Mouse (Mus musculus) frontal cortex, adult (tissue): ENCODE measurements around the gene Mylk4.
A peak's percentile ranks its signal among the peaks of the same experiment; 100 is the strongest.

Source experiments
- ATAC-seq: cut with Nextera tagmentation; 2 replicates; pipeline ENCODE4 v1.9.2; 2017; ENCODE audit warnings: mild to moderate bottlenecking, moderate library complexity, mixed read lengths; ENCODE audit not compliant: low TSS enrichment

The Mylk4 gene

GRCm38 (mm10) chr13:32797085-32797484 is 13.3 kb upstream of the Mylk4 start:
- ATAC-seq, result no peak

GRCm38 (mm10) chr13:32795166-32795565 is 11.4 kb upstream of the Mylk4 start:
- no peak for ATAC-seq

GRCm38 (mm10) chr13:32794619-32795018 is 10.9 kb upstream of the Mylk4 start:
- ATAC-seq, result no peak

DNA sequence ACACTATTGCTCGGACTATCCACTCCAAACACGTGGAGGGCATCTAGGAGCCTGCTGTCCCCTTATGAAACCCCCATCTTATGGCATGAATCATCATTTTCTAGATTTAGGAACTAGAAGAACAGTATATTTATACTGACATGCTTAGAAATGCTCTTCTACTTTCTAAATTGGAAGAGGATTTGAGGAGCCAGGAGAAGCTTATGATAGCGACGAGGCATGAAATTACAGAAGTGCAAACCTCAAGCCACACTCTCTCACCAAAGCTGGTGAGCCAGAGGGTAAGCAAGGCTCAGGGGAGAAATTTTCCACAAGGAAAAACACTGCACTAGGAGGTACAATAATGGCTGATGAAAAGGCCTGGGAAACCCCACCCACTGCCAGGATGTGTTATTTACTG is 6.0 kb upstream of the Mylk4 start:
- ATAC-seq, result peak; percentile 74

DNA sequence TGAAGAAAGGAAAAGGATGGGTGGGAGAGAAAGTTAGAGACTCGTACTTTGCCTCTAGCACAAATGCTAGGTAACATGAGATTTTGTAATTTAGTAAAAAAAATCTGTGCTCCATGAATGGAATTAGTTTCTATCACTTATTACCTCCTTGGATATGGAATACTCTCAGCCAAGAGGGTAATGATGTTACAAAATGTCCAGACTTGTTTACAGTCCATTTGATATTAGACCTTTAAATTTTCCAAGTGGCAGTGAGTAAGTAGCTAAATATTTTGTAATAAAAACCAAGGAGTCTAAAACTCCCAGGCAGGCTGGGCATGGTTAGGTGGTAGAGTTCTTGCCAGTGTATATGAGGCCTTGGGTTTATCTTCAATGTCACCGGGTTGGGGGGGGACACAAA is 3.8 kb upstream of the Mylk4 start:
- ATAC-seq, result no peak

DNA sequence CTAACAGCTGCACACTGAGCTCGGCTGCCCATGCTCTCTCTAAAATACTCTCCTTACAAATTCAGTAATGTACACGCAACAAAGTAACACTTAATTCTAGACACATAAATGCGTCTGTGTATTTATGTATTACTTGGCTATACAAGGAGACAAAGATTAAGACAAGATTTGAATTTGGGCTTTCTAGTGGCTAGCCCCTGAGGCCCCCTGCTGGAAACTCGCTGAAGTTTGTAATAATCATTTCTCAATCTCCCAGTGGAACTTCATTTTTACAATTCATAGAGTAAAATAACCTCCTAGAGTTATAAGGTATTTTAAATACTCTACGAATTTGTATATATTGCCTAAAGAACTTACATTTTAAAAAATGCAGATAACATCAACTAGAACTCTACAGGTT is 699 bp downstream of the Mylk4 start:
- no peak for ATAC-seq

- no peak for ATAC-seq
These were observed 4.9 kb downstream of the Mylk4 start for GRCm38 (mm10) chr13:32778861-32779260.

DNA sequence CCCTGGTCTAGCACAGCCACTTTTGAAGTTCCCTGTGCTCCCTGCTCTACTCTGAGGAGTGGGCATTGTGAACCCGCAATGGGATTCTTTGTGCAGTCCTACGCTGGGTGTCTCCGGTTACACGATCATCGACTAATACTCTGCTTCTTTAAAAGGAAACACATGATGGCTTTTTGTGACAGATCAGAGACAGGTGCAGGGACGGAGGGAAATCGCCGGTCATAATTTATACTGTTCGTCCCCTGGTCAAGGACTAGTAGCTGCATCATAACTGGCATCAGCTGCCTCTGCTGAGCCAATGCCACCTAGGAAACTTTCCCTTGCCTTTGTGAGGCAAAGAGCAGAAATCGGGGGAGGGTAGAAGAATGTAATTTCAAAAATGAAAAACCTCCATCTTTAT is 7.4 kb downstream of the Mylk4 start:
- no peak for ATAC-seq

- ATAC-seq, result peak; percentile 53
These were observed 7.9 kb downstream of the Mylk4 start for GRCm38 (mm10) chr13:32775889-32776288.

- ATAC-seq, result no peak
These were observed 13.8 kb downstream of the Mylk4 start for GRCm38 (mm10) chr13:32769960-32770359.

GRCm38 (mm10) chr13:32768104-32768503 is 15.7 kb downstream of the Mylk4 start:
- peak; percentile 89 for ATAC-seq

DNA sequence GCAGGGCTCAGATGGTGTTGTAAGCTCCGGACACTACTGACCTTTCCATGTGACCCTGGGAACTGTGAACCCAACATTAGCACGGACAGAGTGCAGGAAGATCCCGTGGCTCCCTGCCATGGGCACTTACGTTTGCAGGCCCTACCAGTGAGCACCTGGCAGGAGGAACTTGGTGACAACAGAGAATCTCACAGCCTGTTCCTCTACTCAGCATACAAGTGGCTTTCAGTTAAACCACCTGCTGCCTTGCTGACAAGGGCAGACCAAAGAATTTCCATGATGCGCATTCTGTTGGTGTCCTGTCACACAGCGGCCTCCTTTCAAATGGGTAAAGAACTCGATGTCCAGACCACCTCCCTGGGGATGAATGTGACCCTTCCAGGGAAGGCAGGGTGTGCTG is 19.3 kb downstream of the Mylk4 start:
- no peak for ATAC-seq

GRCm38 (mm10) chr13:32763141-32763540 is 20.6 kb downstream of the Mylk4 start:
- no peak for ATAC-seq

DNA sequence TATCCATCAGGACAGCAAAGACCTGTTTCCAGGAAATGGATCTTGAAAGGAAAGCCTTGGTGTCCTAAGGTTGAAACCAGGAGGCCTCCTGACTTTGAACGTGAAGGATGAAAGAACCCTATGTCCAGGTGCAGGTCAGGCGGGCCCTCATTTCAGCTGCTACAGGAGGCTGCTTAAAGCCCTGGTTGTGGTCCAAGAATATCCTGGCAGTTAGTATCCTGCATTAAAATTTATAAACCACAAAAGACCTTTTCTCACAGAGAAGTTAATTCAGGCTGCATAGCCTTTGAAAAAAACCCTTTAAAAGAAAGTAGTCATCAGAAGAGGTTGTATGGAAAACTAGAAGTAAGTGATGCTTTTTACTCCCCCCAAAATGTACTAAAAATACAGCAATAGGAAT is 23.0 kb downstream of the Mylk4 start:
- no peak for ATAC-seq

GRCm38 (mm10) chr13:32759036-32759435 is 24.7 kb downstream of the Mylk4 start:
- ATAC-seq, result no peak

- ATAC-seq, result peak; percentile 76
These were observed 31.6 kb downstream of the Mylk4 start for GRCm38 (mm10) chr13:32752066-32752657.

- no peak for ATAC-seq
These were observed 33.2 kb downstream of the Mylk4 start for GRCm38 (mm10) chr13:32750507-32750906.

DNA sequence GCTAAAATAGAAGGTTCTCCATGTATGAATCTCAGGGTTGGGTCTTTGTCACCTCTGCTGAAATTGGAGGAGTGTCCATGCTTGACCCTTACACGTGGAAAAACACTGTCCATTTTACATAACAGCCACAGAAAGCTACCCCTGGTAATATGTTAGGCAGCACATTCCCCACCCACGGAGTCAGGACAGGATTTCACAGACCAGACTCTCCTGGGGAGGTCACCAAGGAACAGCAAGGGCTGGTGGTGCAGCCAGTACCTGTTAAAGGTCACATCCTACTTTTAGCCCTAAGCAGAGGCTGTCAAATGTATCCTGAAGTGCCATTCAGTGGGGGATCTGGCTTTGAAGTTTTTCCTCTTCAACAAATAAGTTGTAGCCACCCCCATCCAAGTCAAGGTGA is 35.3 kb downstream of the Mylk4 start:
- no peak for ATAC-seq

DNA sequence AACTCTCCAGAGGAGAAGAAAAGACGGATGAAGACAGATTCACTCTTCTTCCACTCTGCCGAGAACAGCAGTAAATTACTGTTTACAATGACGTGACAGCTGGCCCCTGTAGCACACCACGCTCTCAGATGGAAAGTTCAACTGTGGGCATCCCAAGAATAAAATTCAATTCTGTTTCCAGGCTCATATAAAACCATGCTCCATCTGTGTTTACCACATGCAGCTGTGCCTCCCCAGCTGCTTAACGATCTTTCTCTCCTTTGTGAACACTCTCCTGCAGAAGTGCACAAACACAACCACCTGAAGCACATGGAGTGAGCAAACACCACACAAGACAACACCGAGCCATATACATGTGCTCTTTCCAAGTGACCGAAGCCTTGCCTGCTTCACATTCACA is 42.6 kb downstream of the Mylk4 start:
- no peak for ATAC-seq

GRCm38 (mm10) chr13:32731283-32731682 is 52.5 kb downstream of the Mylk4 start:
- ATAC-seq, result peak; percentile 82

DNA sequence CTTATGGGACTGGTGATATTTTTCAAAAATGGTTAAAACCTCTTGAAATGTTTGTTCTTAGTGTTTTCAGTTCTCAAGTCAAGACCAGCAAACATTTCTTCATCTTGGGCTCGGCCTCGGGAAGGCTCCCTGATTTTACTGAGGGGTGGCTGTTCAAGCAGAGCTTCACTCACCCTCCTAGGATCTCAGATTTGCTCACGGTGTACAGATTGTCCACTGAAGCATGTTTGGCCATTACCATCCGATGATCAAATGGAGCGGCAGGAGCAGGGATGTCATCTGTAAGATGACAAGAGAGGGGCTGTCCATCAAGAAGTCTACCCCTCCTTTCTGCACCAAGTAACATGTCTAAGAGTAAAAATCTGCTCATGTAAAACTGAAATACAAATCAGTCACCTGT is 59.1 kb downstream of the Mylk4 start:
- no peak for ATAC-seq

- peak; percentile 76 for ATAC-seq
These were observed 62.0 kb downstream of the Mylk4 start for GRCm38 (mm10) chr13:32721717-32722116.

DNA sequence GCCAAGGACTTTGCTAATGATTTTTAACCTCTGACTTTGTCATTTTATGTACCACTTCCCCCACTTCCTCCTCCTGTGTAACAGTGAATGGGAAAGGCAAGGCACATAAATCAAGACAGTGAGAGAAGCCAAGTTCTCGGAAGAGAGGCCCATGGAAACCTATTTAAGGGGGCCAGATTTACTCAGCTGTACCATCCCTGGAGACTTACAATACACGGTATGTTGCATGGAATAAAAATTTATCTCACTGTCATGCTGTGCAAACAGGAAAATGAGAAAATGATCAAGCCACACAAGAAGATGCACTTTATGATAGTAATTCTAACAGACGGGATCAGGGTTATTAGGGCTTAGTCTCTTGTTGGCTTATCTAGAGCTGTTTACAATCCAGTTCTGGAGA is 64.5 kb downstream of the Mylk4 start:
- ATAC-seq, result no peak

GRCm38 (mm10) chr13:32717709-32718108 is 66.0 kb downstream of the Mylk4 start:
- ATAC-seq, result no peak

DNA sequence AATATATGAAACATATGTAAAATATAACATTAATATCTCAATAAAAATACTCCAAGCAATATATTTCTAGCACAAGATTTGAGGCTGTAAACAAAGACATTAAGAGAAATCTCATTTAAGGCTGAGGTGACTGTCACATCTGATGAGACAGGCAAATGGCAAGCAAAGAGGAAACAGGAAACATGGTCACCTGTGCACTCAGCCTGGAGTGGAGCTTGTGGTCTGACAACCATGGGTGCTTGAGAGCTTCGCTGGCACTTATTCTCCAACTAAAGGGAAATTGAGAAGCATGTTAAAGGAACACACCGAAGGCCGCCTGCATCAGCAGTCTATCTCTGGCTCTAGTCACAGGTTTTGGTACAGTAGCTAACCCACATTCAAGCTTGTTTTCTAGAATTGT is 71.2 kb downstream of the Mylk4 start:
- no peak for ATAC-seq
